Mouse (Mus musculus): ENCODE measurements around the gene Krtap4-8. TPM values are rescaled to one million over a fixed set of nuclear protein-coding genes. Genes with fewer than 3 reads are reported as not detected.
"Not testable (repeated sequence)": the region's sequence is repeated elsewhere in the genome, so short reads cannot be mapped to it uniquely, and the experiment has no call there.

Krtap4-8 gene
- not detected in 2 replicates for polyA plus RNA-seq (2015; fragmentation: Nextera tagmentation; extraction: Ambion mirVana)

- Histone ChIP-seq H3K9ac (ENCODE audit: low read depth, low read length) (no peak within 1 kb of the TSS), H3K27ac (ENCODE audit: low read length) (no peak within 1 kb of the TSS), H3K27me3 (ENCODE audit: control insufficient read depth, insufficient read depth, low read depth, low read length) (no peaks in the 10 kb centered on the region), H3K4me3 (ENCODE audit: low read depth, low read length) (no peak within 1 kb of the TSS), H3K4me2 (ENCODE audit: low read depth, low read length) (no peak within 1 kb of the TSS), H3K9me3 (replicated peaks; ENCODE audit: control insufficient read depth, low read length) (no peaks in the 10 kb centered on the region), H3K36me3 (ENCODE audit: control insufficient read depth, insufficient read depth) (no peaks in the 10 kb centered on the region), H3K4me1 (ENCODE audit: control insufficient read depth, low read depth, low read length) (no peaks in the 10 kb centered on the region)
- no peak for ATAC-seq (ENCODE audit: low read depth)
- WGBS (ENCODE audit: insufficient replicate concordance), result 63% methylated on average over 2 of the region's 2 CpGs
Measured at GRCm38 (mm10) chr11:99780604-99781003, at the start of gene Krtap4-8. Gene Krtap4-8, minus strand, starts transcription at chr11:99780704.

DNA sequence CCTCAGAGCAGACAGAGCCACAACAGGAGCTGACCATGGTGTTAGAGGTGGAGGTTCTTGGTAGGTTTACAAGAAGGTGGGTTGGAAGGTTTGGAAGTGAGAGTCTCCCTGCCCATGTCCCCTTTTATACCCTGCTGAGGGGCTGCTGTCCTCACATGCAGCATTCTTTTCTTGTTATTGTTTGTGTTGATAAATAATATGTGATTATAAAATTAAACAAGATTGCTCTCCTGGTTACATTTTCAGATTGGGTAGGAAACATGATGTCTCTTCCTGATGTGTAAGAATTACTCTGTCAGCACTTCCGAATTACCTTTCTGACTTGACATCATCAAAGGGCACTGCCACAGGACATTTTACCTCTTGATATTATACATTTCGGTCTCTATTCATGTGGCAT, 35.1 kb upstream of the Krtap4-8 start, which contains the start of gene Gm11564:
TSS of gene Gm11564 (minus strand) at position 101 of the 400 bp plus-strand sequence.
- WGBS (ENCODE audit: insufficient replicate concordance), result 58% methylated on average over 2 of the region's 2 CpGs
- not testable (repeated sequence) for H3K4me3 ChIP-seq (ENCODE audit: low read depth, low read length); H3K36me3 ChIP-seq (ENCODE audit: control insufficient read depth, insufficient read depth); H3K27me3 ChIP-seq (ENCODE audit: control insufficient read depth, insufficient read depth, low read depth, low read length); H3K27ac ChIP-seq (ENCODE audit: low read length); H3K9ac ChIP-seq (ENCODE audit: low read depth, low read length); H3K4me1 ChIP-seq (ENCODE audit: control insufficient read depth, low read depth, low read length); H3K9me3 ChIP-seq (replicated peaks; ENCODE audit: control insufficient read depth, low read length); H3K4me2 ChIP-seq (ENCODE audit: low read depth, low read length); ATAC-seq (ENCODE audit: low read depth)

DNA sequence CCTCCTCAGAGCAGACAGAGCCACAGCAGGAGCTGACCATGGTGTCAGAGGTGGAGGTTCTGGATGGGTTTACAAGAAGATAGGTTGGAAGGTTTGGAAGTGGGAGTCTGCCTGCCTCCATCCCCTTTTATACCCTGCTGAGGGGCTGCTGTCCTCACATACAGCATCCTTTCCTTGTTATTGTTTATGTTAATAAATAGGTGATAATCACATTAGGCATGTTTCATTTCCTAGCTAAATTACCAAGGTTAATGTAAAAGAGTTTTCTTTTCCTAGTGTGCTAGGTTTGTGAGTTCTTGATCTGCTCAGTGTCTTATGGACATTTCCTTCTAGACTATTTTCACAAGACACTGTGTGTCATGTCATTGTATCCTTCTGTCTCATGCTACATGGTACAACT, 29.3 kb upstream of the Krtap4-8 start, which contains the start of gene Krtap4-13:
TSS of gene Krtap4-13 (minus strand) at position 101 of the 400 bp plus-strand sequence.
- not testable (repeated sequence) for H3K4me2 ChIP-seq (ENCODE audit: low read depth, low read length); H3K9ac ChIP-seq (ENCODE audit: low read depth, low read length); H3K27me3 ChIP-seq (ENCODE audit: control insufficient read depth, insufficient read depth, low read depth, low read length); H3K4me1 ChIP-seq (ENCODE audit: control insufficient read depth, low read depth, low read length); H3K27ac ChIP-seq (ENCODE audit: low read length); H3K9me3 ChIP-seq (replicated peaks; ENCODE audit: control insufficient read depth, low read length); H3K4me3 ChIP-seq (ENCODE audit: low read depth, low read length); H3K36me3 ChIP-seq (ENCODE audit: control insufficient read depth, insufficient read depth); ATAC-seq (ENCODE audit: low read depth)

DNA sequence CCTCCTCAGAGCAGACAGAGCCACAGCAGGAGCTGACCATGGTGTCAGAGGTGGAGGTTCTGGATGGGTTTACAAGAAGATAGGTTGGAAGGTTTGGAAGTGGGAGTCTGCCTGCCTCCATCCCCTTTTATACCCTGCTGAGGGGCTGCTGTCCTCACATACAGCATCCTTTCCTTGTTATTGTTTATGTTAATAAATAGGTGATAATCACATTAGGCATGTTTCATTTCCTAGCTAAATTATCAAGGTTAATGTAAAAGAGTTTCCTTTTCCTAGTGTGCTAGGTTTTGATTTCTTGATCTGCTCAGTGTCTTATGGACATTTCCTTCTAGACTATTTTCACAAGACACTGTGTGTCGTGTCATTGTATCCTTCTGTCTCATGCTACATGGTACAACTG, 23.8 kb upstream of the Krtap4-8 start, which contains the start of gene Gm11554:
TSS of gene Gm11554 (minus strand) at position 101 of the 400 bp plus-strand sequence.
- H3K36me3 ChIP-seq (ENCODE audit: control insufficient read depth, insufficient read depth); H3K27me3 ChIP-seq (ENCODE audit: control insufficient read depth, insufficient read depth, low read depth, low read length); H3K4me3 ChIP-seq (ENCODE audit: low read depth, low read length); H3K4me2 ChIP-seq (ENCODE audit: low read depth, low read length); H3K9me3 ChIP-seq (replicated peaks; ENCODE audit: control insufficient read depth, low read length); H3K4me1 ChIP-seq (ENCODE audit: control insufficient read depth, low read depth, low read length); H3K9ac ChIP-seq (ENCODE audit: low read depth, low read length); H3K27ac ChIP-seq (ENCODE audit: low read length); ATAC-seq (ENCODE audit: low read depth): not testable (repeated sequence)
- no CpG with 5 or more reads among the region's 1 CpGs for WGBS (ENCODE audit: insufficient replicate concordance)

DNA sequence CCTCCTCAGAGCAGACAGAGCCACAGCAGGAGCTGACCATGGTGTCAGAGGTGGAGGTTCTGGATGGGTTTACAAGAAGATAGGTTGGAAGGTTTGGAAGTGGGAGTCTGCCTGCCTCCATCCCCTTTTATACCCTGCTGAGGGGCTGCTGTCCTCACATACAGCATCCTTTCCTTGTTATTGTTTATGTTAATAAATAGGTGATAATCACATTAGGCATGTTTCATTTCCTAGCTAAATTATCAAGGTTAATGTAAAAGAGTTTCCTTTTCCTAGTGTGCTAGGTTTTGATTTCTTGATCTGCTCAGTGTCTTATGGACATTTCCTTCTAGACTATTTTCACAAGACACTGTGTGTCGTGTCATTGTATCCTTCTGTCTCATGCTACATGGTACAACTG, 18.3 kb upstream of the Krtap4-8 start, which contains the start of gene Gm11569:
TSS of gene Gm11569 (minus strand) at position 101 of the 400 bp plus-strand sequence.
- H3K4me1 ChIP-seq (ENCODE audit: control insufficient read depth, low read depth, low read length); ATAC-seq (ENCODE audit: low read depth); H3K9ac ChIP-seq (ENCODE audit: low read depth, low read length); H3K4me3 ChIP-seq (ENCODE audit: low read depth, low read length); H3K9me3 ChIP-seq (replicated peaks; ENCODE audit: control insufficient read depth, low read length); H3K4me2 ChIP-seq (ENCODE audit: low read depth, low read length); H3K27ac ChIP-seq (ENCODE audit: low read length); H3K27me3 ChIP-seq (ENCODE audit: control insufficient read depth, insufficient read depth, low read depth, low read length); H3K36me3 ChIP-seq (ENCODE audit: control insufficient read depth, insufficient read depth): not testable (repeated sequence)
- no CpG with 5 or more reads among the region's 1 CpGs for WGBS (ENCODE audit: insufficient replicate concordance)

DNA sequence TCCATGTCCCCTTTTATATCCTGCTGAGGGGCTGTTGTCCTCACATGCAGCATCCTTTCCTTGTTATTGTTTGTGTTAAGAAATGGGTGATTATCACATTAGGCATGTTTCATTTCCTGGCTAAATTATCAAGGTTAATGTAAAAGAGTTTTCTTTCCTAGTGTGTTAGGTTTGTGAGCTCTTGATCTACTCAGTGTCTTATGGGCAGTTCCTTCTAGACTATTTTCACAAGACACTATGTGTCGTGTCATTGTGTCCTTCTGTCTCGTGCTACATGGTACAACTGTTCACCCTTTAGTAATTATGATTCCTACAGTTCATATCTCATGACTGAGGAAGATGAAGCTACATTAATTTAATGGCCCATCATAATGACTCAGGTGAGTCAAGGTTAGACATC, 12.9 kb upstream of the Krtap4-8 start, which contains the start of gene Gm11596:
TSS of gene Gm11596 (minus strand) at position 101 of the 400 bp plus-strand sequence.
- no peaks in the 10 kb centered on the region for H3K27me3 ChIP-seq (ENCODE audit: control insufficient read depth, insufficient read depth, low read depth, low read length)
- no peak within 1 kb of the TSS for H3K9ac ChIP-seq (ENCODE audit: low read depth, low read length)
- WGBS (ENCODE audit: insufficient replicate concordance), result 50% methylated on average over 2 of the region's 2 CpGs
- no peaks in the 10 kb centered on the region for H3K4me1 ChIP-seq (ENCODE audit: control insufficient read depth, low read depth, low read length)
- no peaks in the 10 kb centered on the region for H3K36me3 ChIP-seq (ENCODE audit: control insufficient read depth, insufficient read depth)
- H3K4me2 ChIP-seq (ENCODE audit: low read depth, low read length), result no peak within 1 kb of the TSS
- no peak within 1 kb of the TSS for H3K27ac ChIP-seq (ENCODE audit: low read length)
- H3K4me3 ChIP-seq (ENCODE audit: low read depth, low read length), result no peak within 1 kb of the TSS
- no peaks in the 10 kb centered on the region for H3K9me3 ChIP-seq (replicated peaks; ENCODE audit: control insufficient read depth, low read length)
- no peak for ATAC-seq (ENCODE audit: low read depth)

- not testable (repeated sequence) for H3K27me3 ChIP-seq (ENCODE audit: control insufficient read depth, insufficient read depth, low read depth, low read length); H3K27ac ChIP-seq (ENCODE audit: low read length); H3K4me2 ChIP-seq (ENCODE audit: low read depth, low read length); H3K4me1 ChIP-seq (ENCODE audit: control insufficient read depth, low read depth, low read length); H3K9ac ChIP-seq (ENCODE audit: low read depth, low read length); ATAC-seq (ENCODE audit: low read depth); H3K4me3 ChIP-seq (ENCODE audit: low read depth, low read length); H3K36me3 ChIP-seq (ENCODE audit: control insufficient read depth, insufficient read depth); H3K9me3 ChIP-seq (replicated peaks; ENCODE audit: control insufficient read depth, low read length)
Measured at GRCm38 (mm10) chr11:99784900-99785299, 4.4 kb upstream of the Krtap4-8 start, which contains the start of gene Krtap4-9. Gene Krtap4-9, plus strand, starts transcription at chr11:99785200.

- no peak overlapping the region for H3K4me3 ChIP-seq (ENCODE audit: low read depth, low read length)
- H3K9ac ChIP-seq (ENCODE audit: low read depth, low read length), result no peak overlapping the region
- H3K36me3 ChIP-seq (ENCODE audit: control insufficient read depth, insufficient read depth), result no peaks in the 10 kb centered on the region
- no peak for ATAC-seq (ENCODE audit: low read depth)
- H3K9me3 ChIP-seq (replicated peaks; ENCODE audit: control insufficient read depth, low read length), result no peaks in the 10 kb centered on the region
- no peak overlapping the region for H3K27ac ChIP-seq (ENCODE audit: low read length)
- no peaks in the 10 kb centered on the region for H3K4me1 ChIP-seq (ENCODE audit: control insufficient read depth, low read depth, low read length)
- H3K4me2 ChIP-seq (ENCODE audit: low read depth, low read length), result no peak overlapping the region
- H3K27me3 ChIP-seq (ENCODE audit: control insufficient read depth, insufficient read depth, low read depth, low read length), result no peaks in the 10 kb centered on the region
- WGBS (ENCODE audit: insufficient replicate concordance), result 65% methylated on average over 7 of the region's 7 CpGs
Measured at GRCm38 (mm10) chr11:99778401-99778800, 2.1 kb downstream of the Krtap4-8 start.

GRCm38 (mm10) chr11:99772813-99773212, 7.7 kb downstream of the Krtap4-8 start, which contains the start of gene Gm11595:
Gene Gm11595, minus strand, starts transcription at chr11:99772913.
- H3K9me3 ChIP-seq (replicated peaks; ENCODE audit: control insufficient read depth, low read length); ATAC-seq (ENCODE audit: low read depth); H3K4me3 ChIP-seq (ENCODE audit: low read depth, low read length); H3K9ac ChIP-seq (ENCODE audit: low read depth, low read length); H3K4me2 ChIP-seq (ENCODE audit: low read depth, low read length); H3K27ac ChIP-seq (ENCODE audit: low read length); H3K4me1 ChIP-seq (ENCODE audit: control insufficient read depth, low read depth, low read length); H3K27me3 ChIP-seq (ENCODE audit: control insufficient read depth, insufficient read depth, low read depth, low read length); H3K36me3 ChIP-seq (ENCODE audit: control insufficient read depth, insufficient read depth): not testable (repeated sequence)

All from liver, embryonic 16.5 days (tissue).